Mouse (Mus musculus): ENCODE measurements around the gene Lrrc2.

GRCm38 (mm10) chr9:110907838-110908630 lies 43.3 kb upstream of the Lrrc2 start:
- TF ChIP-seq CTCF (IDR thresholded peaks at IDR 0.05; ENCODE audit: insufficient read depth, low read depth, low read length) (no peak), POLR2A (IDR thresholded peaks at IDR 0.05; ENCODE audit: insufficient read depth, low read depth, low read length) (no peak)
